Mouse (Mus musculus): ENCODE results near the gene Rab11b. TPM values are rescaled to one million over a fixed set of nuclear protein-coding genes. Genes with fewer than 3 reads are reported as not detected.

Rab11b gene
- polyA plus RNA-seq (2012; ENCODE audit: low replicate concordance): 143 and 241 TPM in 2 replicates

GRCm38 (mm10) chr17:33760255-33761165 is at the start of gene Rab11b:
Gene Rab11b, minus strand, starts transcription at chr17:33760530.

GRCm38 (mm10) chr17:33781124-33781977 is 21.0 kb upstream of the Rab11b start, which contains the start of gene Angptl4:
Gene Angptl4, minus strand, starts transcription at chr17:33781830.

GRCm38 (mm10) chr17:33718384-33718881 is 41.9 kb downstream of the Rab11b start, which contains the start of gene March2:
Gene March2, minus strand, starts transcription at chr17:33718670.

Other genes starting within 250 kb of the Rab11b start
- gene Adamts10, start 236.3 kb downstream of the Rab11b start, polyA plus RNA-seq (2012; ENCODE audit: low replicate concordance): 75.2 and 147 TPM in 2 replicates
- gene Myo1f, start 204.8 kb downstream of the Rab11b start, polyA plus RNA-seq (2012; ENCODE audit: low replicate concordance): 33.7 and 64.1 TPM in 2 replicates
- gene Zfp414, start 131.4 kb downstream of the Rab11b start, polyA plus RNA-seq (2012; ENCODE audit: low replicate concordance): 93.4 and 109 TPM in 2 replicates
- gene Pram1, start 122.5 kb downstream of the Rab11b start, polyA plus RNA-seq (2012; ENCODE audit: low replicate concordance): 0.39 and 11.5 TPM in 2 replicates
- 541 and 779 TPM in 2 replicates for gene Hnrnpm, start 73.7 kb downstream of the Rab11b start, polyA plus RNA-seq (2012; ENCODE audit: low replicate concordance)
- gene March2, start 41.9 kb downstream of the Rab11b start, polyA plus RNA-seq (2012; ENCODE audit: low replicate concordance): 44.5 and 158 TPM in 2 replicates
- gene Angptl4, start 21.3 kb upstream of the Rab11b start, polyA plus RNA-seq (2012; ENCODE audit: low replicate concordance): 1.6 and 3.1 TPM in 2 replicates
- gene Kank3, start 50.0 kb upstream of the Rab11b start, polyA plus RNA-seq (2012; ENCODE audit: low replicate concordance): 1.7 and 2.4 TPM in 2 replicates
- 248 and 4,845 TPM in 2 replicates for gene Rps28, start 64.0 kb upstream of the Rab11b start, polyA plus RNA-seq (2012; ENCODE audit: low replicate concordance)
- gene Ndufa7, start 64.0 kb upstream of the Rab11b start, polyA plus RNA-seq (2012; ENCODE audit: low replicate concordance): 396 and 428 TPM in 2 replicates
- 7.4 and 13.7 TPM in 2 replicates for gene Cd320, start 82.6 kb upstream of the Rab11b start, polyA plus RNA-seq (2012; ENCODE audit: low replicate concordance)
- gene Gm7029, start 113.3 kb upstream of the Rab11b start, polyA plus RNA-seq (2012; ENCODE audit: low replicate concordance): not detected in 2 replicates
- 8.0 and 16.7 TPM in 2 replicates for gene Kifc1, start 130.1 kb upstream of the Rab11b start, polyA plus RNA-seq (2012; ENCODE audit: low replicate concordance)
- not detected in 2 replicates for gene Platr17, start 144.6 kb upstream of the Rab11b start, polyA plus RNA-seq (2012; ENCODE audit: low replicate concordance)
- 44.3 and 55.2 TPM in 2 replicates for gene Daxx, start 148.9 kb upstream of the Rab11b start, polyA plus RNA-seq (2012; ENCODE audit: low replicate concordance)
- gene Tapbp, start 155.4 kb upstream of the Rab11b start, polyA plus RNA-seq (2012; ENCODE audit: low replicate concordance): 1,240 and 2,267 TPM in 2 replicates
- 63.9 and 83.1 TPM in 2 replicates for gene Zbtb22, start 155.4 kb upstream of the Rab11b start, polyA plus RNA-seq (2012; ENCODE audit: low replicate concordance)
- gene Rgl2, start 169.0 kb upstream of the Rab11b start, polyA plus RNA-seq (2012; ENCODE audit: low replicate concordance): 344 and 699 TPM in 2 replicates
- gene Pfdn6, start 179.8 kb upstream of the Rab11b start, polyA plus RNA-seq (2012; ENCODE audit: low replicate concordance): 74.4 and 96.8 TPM in 2 replicates
- gene Wdr46, start 180.1 kb upstream of the Rab11b start, polyA plus RNA-seq (2012; ENCODE audit: low replicate concordance): 59.7 and 181 TPM in 2 replicates
- 33.9 and 69.4 TPM in 2 replicates for gene B3galt4, start 191.0 kb upstream of the Rab11b start, polyA plus RNA-seq (2012; ENCODE audit: low replicate concordance)
- gene Vps52, start 195.3 kb upstream of the Rab11b start, polyA plus RNA-seq (2012; ENCODE audit: low replicate concordance): 65.1 and 130 TPM in 2 replicates
- gene Rps18, start 195.5 kb upstream of the Rab11b start, polyA plus RNA-seq (2012; ENCODE audit: low replicate concordance): 30.7 and 202 TPM in 2 replicates
- gene H2-K1, start 239.8 kb upstream of the Rab11b start, polyA plus RNA-seq (2012; ENCODE audit: low replicate concordance): 1,004 and 3,373 TPM in 2 replicates